Mouse (Mus musculus): ENCODE results near the gene Hoxd11.

The Hoxd11 gene

DNA sequence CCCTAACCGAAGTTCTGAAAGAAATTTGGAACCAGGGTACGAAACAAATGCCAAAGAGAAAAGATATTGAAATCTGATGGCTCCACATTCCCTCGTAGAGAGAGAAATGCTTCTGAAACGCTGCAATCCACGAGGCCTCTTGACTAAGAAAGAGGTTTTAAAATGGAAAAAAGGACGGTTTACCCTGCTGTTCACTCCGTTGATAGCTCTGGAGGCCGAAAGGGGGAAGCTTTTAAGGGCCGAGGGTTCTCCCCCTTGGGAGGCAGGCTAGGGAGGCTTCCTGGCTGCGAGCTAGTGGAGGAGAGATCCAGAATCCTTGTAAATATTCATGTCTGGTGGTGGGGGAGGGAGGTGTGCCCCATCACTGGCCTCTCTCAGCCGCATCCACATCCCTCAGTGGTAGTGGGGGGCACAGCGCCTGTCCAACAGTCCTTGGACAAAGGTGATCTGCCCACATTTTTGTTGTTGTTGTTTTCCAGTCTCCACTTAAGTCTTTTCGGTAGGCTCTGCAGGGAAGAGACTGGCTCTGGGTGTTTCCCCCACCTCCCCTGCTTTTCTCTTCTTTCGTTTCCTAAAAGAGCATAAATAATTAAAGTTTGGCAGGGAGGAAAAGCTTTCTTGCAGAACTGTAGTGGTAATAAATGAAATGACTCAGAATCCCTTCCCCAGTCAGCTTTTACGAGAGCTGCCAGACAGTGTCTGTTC, at the start of gene Hoxd11:
Gene Hoxd11, plus strand, starts transcription at position 667 of the 705 bp plus-strand sequence.
- no peak for DNase-seq (ENCODE audit: low spot score in 2 of 2)

DNA sequence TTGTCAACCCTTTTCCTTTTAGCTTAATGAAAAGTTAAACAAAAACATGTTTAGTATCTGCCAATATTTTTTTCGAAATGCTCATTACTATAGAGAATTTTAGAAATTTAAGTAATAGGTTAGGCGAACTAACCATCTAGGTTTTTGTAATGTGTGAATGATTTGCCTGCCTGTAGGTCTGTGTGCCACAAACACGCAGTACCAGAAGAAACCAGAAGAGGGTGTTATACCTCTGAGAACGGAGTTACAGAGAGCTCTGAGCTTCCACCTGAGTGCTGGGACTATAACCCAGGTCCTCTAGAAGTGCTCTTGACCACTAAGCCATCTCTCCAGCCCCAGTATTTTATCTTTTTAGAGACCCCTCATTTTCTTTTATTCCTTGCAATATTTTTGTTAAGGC, 43.9 kb upstream of the Hoxd11 start:
- DNase-seq (ENCODE audit: low spot score in 2 of 2) = no peak

DNA sequence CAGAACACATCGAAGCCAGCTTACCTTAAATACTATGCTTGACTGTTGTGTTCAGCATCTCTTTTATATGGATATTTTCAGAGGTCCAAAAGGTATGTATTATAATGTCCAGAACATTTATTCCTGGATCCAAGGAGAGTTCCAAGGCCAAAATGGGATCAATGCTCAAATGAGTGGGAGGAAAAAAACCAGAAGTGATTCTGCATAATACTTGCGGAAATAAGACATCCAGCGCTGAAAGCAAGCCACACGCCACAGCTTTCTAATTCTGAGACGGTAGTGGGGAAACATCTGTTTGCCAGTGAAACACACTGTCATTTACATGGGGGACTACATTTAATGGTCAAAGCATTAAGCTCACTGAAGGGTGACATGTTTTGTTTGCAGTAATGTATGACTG, 36.9 kb upstream of the Hoxd11 start:
- DNase-seq (ENCODE audit: low spot score in 2 of 2) = no peak

DNA sequence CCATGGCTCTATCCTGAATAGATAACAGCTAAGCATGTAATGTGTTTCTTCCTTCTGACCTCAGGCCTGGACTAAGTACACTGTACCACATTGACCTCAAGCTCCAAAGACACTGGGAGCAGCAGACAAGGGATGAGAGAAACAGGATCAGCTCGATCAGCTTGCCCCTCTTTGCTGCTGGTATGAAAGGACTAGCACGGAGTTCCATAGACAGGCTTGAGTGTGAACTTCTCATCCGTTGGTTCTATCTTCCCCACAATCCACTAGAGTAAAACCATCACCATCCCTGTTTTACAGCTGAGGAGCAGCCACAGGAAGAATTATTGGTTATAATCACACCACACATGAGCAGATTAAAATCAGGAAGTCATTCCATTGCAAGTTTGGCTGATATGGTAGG, 33.7 kb upstream of the Hoxd11 start:
- no peak for DNase-seq (ENCODE audit: low spot score in 2 of 2)

DNA sequence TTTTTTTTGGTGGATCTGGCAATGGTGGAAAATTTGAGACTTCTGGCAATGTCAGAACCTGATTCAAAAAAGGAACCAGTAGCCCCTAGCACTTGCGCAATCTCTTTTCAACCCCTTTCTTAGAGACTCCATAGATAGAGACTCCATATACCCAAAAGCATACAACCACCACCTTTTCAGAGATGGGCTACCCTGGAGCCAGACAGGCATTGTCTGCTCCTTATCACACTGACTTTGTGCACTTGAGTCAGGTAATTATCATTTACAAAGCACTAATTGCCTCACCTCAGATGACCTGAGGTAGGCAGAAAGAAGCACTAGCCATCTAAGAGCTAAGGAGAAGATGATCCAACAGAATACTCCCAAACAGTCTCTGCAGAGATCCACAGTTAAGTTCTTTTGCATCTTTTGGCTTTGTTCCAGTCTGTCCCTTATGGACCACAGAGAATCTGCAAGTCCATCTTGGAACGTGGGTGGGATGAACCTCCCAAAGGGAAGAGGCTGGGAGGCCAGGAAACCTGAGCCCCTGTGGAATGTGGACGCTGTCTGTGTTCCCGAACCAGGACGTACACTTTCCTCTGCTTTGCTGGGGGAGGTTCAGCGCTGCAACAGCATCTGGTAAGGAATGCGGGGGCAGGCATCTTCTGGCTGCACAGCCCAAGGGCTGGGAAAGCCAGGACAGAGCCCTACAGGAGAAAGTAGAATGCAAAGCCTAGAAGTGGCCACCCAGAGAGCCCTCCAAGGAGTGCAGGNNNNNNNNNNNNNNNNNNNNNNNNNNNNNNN, 32.1 kb upstream of the Hoxd11 start:
- no peak for DNase-seq (ENCODE audit: low spot score in 2 of 2)

DNA sequence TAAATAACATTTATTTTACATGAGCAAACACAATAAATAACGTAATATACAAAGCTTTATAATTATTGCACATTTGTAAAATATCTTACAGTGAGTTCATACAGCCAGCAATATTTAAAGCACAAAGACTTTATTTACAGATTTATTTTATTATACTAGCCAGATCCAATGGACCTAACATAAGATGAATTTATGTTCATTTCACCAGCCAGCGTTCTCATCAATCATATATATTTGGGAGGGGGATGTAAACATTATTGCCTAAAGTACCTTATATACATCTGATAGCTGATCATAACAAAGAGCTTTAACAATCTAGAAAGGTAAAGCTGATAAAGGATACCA, 26.4 kb upstream of the Hoxd11 start:
- DNase-seq (ENCODE audit: low spot score in 2 of 2) = no peak

DNA sequence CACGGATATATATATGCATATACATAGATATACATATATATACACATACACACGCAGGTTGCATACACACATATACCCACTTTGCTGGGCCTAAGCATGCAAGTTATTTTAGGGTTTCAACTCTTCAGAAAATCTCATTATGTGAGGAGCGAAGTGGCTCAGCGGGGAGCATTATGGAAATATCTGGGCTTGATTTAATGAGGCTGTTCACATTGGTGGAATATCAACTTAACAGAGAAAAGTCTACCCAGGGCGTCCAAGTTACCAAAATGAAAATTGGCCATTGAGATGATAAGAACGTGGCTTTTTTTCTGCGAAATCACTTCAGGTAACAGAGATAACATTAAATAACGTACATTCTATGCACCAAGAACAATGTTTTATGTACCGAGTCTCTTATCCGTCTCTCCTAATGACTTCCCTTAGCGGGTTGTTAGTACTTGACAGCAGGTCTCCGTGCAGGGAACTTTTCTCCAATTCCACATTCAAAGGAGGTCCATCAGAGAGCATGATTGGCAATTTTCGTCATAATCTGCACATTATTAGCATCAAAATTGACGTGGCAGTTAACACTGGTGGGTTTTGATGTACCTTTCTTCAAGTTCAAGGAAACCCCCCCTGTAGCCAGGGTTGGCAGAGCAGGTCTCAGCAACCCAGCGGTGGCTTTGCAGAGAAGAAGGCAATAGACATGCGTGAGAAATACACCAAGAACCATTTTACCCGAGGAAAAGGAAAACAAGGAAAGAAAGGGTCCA, 25.4 kb upstream of the Hoxd11 start:
- DNase-seq (ENCODE audit: low spot score in 2 of 2) = no peak

DNA sequence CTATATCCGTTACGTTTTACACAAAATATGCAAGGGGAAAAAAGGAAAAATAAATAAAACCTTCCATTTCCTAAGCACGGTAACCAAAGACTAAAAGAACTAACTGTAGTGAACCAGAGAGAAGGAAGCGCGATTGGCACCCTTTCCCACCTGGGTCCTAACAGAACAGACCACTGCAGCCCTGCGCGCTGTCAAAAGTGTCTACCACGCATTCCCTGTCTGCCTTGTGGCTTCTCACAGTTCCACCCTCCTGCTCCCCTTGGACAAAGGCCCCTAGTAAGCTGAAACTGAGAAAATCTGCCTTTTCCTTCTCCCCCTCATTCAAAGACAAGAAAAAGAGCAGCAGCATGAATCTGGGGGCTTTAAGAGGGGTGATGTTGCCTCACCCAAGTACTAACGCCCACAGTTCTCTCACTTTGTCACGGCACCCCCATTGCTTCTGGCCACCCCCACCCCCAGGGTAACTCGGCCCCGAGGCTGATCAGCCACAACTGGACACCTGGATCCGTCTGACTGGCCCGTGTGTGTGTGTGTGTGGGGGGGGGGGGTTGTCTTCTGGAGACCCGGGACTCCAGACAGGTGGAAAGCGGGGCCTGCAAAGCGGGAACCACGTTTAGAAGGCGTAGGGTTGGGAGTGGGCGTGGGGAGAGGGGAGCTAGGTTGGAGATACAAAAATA, 24.5 kb upstream of the Hoxd11 start:
- no peak for DNase-seq (ENCODE audit: low spot score in 2 of 2)

DNA sequence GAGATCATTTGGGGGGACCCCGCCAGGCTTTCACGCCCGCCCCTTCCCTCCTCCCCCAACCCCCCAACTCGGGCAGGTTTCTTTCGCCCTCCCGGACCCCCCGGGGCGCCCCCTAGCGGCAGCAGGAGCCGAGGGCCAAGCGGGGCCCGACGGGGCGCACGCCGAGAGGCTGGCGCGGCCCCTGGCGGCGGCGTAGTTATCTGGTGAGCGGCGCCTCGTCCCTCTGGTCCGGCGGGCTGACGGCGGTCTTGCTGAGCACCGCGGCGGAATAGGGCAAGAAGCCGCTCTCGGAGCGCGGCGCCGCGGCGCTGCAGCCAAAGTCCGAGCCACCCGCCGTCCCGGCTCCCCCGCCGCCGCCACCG, 24.0 kb upstream of the Hoxd11 start:
- no peak for DNase-seq (ENCODE audit: low spot score in 2 of 2)

DNA sequence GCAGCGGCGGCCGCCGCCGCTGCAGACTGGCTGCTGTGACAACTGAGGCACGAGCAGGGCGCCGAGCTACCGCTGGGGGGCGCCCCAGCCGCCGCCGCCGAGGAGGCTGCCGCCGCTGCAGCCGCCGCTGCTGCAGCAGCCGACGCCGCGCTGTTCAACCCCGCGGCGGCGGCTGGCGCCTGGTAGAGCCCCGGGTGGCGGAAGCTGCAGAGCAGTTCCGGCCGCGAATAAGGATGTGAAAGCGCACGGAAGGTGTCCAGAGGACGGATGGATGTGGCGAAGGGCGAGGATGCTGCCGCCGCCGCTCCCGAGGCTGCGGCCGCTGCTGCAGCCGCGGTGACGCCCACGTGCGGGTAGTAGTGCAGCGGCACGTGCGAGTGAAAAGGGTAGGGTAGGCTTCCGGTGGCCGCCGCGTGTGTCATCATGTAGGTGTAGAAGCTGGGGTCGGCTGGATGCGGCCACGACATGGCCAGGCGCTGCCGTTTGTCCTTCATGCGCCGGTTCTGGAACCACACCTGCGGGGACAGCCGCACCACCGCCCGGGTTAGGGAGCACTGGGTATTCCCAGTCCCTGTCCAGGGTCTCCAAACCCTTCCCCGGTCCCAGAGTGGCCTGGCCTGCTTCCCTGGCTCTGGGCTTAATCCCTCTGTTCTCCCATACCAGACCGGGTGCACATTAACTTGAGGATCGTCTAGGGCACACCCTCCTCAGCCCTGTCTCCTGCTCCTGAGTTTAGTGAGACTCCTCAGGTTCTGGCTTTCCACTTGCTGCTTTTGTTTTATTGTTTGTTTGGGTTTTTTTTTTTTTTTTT, 23.3 kb upstream of the Hoxd11 start:
- DNase-seq (ENCODE audit: low spot score in 2 of 2) = no peak

DNA sequence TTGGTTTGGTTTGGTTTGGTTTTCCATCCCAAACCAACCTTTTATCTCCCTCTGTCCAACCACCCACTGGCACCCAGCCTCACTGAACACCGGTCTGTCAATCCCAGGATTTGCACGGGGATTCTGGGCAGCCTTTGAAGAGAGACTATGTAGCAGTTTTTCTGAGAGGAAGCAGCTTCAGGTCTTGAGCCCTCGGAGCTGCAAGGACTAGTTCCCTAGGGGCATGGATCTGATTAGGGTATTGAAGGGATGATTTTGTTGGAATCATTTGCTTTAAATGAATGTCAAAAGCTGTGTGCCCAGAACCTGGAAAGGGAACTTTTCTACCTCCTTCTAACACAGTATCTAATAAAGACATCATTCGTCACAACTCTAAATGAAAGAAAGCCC, 22.7 kb upstream of the Hoxd11 start:
- DNase-seq (ENCODE audit: low spot score in 2 of 2) = no peak

DNA sequence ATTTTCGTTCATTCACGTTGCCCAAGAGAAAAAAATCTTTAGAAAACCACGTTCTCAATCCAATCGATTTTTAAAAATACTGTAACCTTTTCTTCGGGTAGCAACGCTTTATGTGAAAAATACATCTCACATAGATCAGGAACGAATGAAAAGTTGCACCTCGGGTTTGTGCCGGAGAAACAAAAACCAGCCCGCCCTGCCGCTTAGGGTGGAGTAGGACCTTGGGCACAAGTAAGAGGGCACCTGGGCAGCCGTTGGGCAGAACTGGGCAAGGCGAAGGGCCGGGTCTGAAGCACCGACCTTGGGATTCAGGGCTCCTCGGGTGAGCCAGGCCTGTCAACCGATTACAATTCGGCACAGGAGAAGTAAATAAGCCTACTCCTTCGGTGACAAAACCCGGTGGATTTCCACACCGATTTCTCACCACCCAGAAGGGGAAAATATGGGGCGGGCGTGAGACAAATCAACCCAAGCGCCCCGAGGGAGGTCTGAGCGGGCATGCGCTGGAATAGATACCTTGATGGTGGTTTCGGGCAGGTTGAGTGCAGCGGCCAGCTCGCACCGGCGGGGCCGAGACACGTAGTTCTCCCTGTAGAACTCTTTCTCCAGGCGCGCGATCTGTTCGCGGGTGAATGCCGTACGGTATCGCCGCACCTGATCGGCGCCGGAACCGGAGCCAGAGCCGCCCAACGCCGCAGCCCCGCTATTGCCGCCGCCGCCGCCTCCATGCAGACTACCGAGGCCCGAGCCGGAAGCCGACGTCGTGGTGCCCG, 21.9 kb upstream of the Hoxd11 start:
- no peak for DNase-seq (ENCODE audit: low spot score in 2 of 2)

DNA sequence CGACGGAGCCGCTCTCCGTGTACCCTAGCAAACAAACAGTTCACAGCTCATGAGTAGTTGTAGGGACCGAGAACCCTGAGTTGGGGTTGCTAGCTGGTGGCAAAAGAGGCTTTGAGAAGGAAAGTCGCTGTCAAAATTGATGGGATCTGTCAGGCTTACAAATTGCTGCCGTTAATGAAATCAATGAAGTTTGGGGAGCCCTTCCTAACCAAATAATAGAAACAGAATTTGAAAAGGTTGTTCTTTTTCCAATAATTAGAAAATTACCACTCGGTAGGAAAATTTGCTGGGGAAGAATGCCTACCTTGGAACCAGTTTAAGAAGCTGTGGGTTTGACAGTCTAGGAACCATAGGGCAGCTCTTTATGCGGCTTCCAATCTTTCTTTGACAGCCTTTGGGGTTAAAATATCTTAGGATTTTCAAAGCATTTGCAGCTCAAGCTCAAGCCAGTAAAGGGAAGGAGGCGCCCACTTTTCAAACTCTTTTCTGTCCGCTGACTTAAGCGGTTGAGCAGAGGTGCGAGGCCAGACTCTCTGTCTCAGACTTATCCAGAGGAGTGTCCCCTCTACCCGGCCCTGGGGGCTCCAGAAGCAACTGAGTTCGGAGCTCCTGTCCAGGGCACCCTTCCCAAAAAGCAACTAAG, 21.2 kb upstream of the Hoxd11 start:
- DNase-seq (ENCODE audit: low spot score in 2 of 2) = no peak

DNA sequence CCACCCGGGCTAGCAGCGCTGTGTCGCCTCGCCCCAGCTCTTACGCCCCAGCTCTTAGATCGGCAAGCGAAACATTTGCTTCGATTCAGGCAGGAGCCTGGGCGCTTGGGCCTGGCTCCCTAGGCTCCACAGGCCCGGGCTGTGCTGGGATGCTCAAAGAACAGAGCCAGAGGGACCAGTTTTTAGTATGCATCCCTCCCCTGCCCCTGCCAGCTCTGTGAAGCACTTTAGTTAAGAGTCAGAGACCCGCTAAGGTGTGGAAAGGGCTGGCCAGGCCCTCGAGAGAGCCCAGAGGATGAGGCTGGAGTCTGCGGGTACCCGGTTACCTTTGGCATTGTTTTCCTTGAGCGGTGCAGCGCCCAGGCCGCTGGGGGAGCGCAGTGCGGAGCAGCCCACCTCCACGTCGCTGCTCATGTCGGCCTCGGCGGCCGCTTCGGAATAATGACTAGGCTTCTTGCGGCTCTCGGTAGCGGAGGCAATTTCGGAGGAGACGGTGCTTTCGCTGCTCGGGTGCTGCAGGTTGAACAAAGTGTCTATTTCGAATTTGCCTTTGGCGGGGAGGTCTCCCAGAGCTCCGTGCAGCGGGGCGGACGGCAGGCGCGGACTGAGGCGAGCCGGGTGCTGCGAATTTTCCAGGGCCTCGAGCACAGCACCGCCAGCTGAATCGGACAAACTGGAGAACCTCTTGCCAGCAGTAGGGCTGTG, 20.5 kb upstream of the Hoxd11 start:
- no peak for DNase-seq (ENCODE audit: low spot score in 2 of 2)

DNA sequence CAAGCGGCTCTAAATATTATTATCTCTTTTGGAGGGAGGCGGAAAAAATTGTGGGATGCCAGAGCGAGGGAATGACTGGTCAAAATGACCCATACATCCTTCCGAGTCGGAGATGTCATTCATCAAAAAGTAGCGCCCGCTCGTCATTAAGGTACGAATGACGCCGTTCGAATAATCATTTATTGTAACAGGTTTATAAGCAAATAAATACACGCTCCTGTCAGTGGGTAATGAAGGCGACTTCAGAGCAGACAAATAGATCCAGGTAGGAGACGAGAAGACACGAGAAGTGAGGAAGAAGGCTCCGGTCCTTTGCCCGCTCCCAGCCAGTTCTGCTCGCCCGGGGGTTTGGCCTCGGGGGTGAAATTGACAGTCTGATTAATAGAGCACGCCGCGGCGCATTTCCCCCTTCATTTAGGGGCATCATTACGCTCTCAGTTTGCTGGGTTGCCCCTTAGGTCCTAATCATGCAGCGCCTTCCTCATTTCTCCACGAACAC, 19.8 kb upstream of the Hoxd11 start, which contains the start of gene Evx2:
Gene Evx2, minus strand, starts transcription at position 51 of the 499 bp plus-strand sequence.
- DNase-seq (ENCODE audit: low spot score in 2 of 2) = no peak

DNA sequence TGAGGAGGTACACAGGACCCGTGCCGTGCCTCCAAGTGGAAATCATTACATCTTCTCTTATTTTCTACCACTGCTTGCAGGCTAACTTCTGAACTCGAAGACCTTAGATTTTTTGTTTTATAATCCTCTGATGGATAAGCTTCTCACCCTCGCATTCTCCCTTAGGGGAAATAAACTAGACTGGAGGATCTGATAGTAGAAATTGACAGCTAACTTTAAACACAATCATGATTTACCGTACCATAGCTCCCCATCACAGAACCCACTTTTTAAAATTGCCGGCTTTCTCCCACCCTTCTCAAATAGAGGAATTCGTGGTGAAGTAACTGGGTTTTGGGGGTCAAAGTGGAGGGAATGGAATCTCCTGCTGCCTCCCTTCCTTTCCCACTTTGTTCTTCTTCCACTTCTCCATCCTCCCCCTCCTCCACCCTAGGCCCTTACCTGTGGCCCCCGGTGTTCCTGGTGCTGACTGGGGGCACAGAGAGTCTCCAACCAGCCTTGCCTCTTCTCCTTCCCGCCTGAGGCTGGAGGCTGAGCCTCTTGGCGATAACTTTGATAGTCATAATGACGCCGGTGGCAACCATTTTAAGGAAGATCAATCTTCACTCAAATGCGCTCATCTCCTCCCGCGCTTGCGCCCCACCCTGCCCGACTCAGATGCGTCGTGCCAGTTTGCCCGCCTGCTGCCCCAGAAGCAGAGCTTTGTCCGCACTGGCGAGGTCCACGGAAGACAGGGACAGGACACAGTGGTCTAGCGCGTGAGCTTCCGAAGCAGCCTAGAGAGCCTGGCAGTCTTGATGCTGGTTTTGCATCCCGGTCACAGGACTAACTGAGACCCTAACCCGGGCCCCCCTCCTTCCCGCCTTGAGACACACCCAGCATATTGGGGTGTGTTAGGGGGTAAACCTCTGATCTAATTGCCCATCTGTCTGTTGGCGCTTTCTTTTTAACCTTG, 18.7 kb upstream of the Hoxd11 start:
- no peak for DNase-seq (ENCODE audit: low spot score in 2 of 2)

DNA sequence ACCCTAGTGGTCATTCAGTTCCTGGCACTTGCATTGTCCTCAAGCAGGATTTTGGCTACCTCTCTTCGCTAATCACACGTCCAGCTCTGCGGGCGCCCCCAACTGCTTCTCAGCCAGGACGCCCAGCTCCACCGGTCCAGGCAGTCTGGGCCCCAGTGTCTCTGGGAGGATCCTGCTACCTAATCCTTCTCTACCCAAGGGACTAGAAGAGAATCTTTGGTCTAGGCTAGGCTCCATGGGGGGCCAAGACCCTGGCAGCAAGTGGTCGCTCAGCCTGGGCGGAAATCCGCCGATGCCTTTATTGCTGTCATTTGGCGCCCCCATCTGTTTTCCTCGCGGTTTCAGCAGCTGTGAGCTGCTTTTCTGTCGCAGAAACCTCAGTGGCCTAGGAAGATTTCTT, 17.7 kb upstream of the Hoxd11 start:
- DNase-seq (ENCODE audit: low spot score in 2 of 2) = peak in 1 of 2 experiments; percentile 61

DNA sequence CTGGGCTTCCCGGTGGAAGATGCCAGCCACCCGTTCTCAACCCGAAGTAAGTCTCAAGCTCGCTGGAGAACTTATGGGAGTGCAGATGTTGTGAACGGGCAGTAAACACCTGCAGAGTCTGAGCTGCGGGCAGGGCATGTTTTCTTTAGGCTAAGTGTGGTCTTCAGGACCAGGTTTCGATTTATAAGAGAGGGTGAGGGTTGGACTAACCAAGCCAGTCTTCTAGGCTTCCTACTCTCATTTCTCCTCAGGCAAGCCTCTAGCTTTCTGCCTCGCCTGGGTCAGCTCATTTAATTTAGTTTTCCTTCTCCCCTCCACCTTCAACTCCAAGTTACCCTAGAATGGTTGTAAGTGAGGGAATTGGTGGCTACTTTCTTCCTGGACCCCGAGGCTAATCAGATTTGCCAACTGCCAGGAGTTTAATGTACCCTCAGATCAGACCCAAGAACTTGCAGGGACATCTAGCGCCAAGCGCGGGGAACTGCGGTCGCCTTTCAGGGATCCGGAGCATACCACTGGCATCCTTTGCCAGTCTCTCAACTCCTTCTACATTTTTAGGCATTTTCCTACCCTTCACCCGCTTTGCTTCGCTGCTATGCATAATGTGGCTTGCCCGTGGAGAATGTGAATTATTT, 15.9 kb upstream of the Hoxd11 start:
- DNase-seq (ENCODE audit: low spot score in 2 of 2) = peak; percentile 66 to 69

All from right cerebral cortex, adult 2 months (tissue).